Mouse (Mus musculus) MEL (cell line): ENCODE measurements at regions not wholly inside any gene's neighbourhood (a gene's known extent, or its start where the extent isn't known, plus 50 kb on each side); places are given as distances from the start of the nearest gene placed in this dataset.
A peak's percentile ranks its signal among the peaks of the same experiment; 100 is the strongest.

Experiments
- DNase-seq: peaks from one replicate; pipeline ENCODE4 v3.0.0; 2011; ENCODE audit warnings: low read depth, low spot score
- H3K27ac ChIP-seq: 2 replicates; pipeline ENCODE4 v1.5.1; 2012; ENCODE audit warnings: low read depth, mild to moderate bottlenecking, control low read depth, low read length, moderate library complexity; ENCODE audit not compliant: control insufficient read depth
- H3K27me3 ChIP-seq, 2 experiments: fragments of 150-350 bp in 1 of 2; sonication (generic) in 1 of 2; 2 replicates each; pipeline ENCODE4 v1.6.1; 2012; ENCODE audit warnings: low read length in 2 of 2, mild to moderate bottlenecking in 2 of 2, improper control_type of control experiment in 1 of 2, moderate library complexity in 1 of 2; ENCODE audit not compliant: insufficient read depth in 2 of 2, control insufficient read depth in 1 of 2
- H3K36me3 ChIP-seq, 2 experiments: 2 replicates each; pipeline ENCODE4 v1.6.1; 2012 to 2014; ENCODE audit warnings: low read length in 2 of 2, improper control_type of control experiment in 1 of 2, inconsistent platforms in 1 of 2, mild to moderate bottlenecking in 1 of 2; ENCODE audit not compliant: insufficient read depth in 2 of 2, control insufficient read depth in 1 of 2
- H3K4me1 ChIP-seq, 2 experiments: fragments of 150-350 bp in 1 of 2; sonication (generic) in 1 of 2; 2 replicates each; pipeline ENCODE4 v1.6.1; 2012; ENCODE audit warnings: low read length in 2 of 2, improper control_type of control experiment in 1 of 2, mild to moderate bottlenecking in 1 of 2; ENCODE audit not compliant: insufficient read depth in 2 of 2, control insufficient read depth in 1 of 2
- H3K4me3 ChIP-seq, 2 experiments: fragments of 150-350 bp in 1 of 2; sonication (generic) in 1 of 2; 2 replicates each; pipeline ENCODE4 v1.5.1; 2012; ENCODE audit warnings: low read depth in 2 of 2, low read length in 2 of 2, mild to moderate bottlenecking in 2 of 2, moderate library complexity in 2 of 2, control low read depth in 1 of 2, improper control_type of control experiment in 1 of 2; ENCODE audit not compliant: control insufficient read depth in 1 of 2, insufficient read depth in 1 of 2
- H3K79me2 ChIP-seq: 2 replicates; pipeline ENCODE4 v1.6.1; 2012; ENCODE audit warnings: mild to moderate bottlenecking, low read length, moderate library complexity; ENCODE audit not compliant: control insufficient read depth, poor library complexity, insufficient read depth
- H3K9ac ChIP-seq: 2 replicates; pipeline ENCODE4 v1.6.1; 2012; ENCODE audit warnings: low read depth, mild to moderate bottlenecking, control low read depth, low read length, moderate library complexity; ENCODE audit not compliant: control insufficient read depth, poor library complexity, severe bottlenecking
- H3K9me3 ChIP-seq: fragments of 150-350 bp; sonication (generic); replicated peaks from 2 replicates; pipeline ENCODE4 v1.6.1; 2012; ENCODE audit warnings: mild to moderate bottlenecking, low read length, improper control_type of control experiment, moderate library complexity; ENCODE audit not compliant: insufficient read depth
- BHLHE40 ChIP-seq: IDR thresholded peaks from 2 replicates; pipeline ENCODE4 v1.6.1; 2012; ENCODE audit warnings: low read depth, mild to moderate bottlenecking, inconsistent platforms, low read length, improper control_type of control experiment, borderline replicate concordance
- CHD1 ChIP-seq: IDR thresholded peaks from 2 replicates; pipeline ENCODE4 v1.6.1; 2012; ENCODE audit warnings: low read depth, mild to moderate bottlenecking, inconsistent platforms, low read length, improper control_type of control experiment
- CHD2 ChIP-seq: IDR thresholded peaks from 2 replicates; pipeline ENCODE4 v1.6.1; 2011; ENCODE audit warnings: low read length, improper control_type of control experiment
- CTCF ChIP-seq, 3 experiments: IDR thresholded peaks in 2 of 3; conservative IDR thresholded peaks in 1 of 3; 2 replicates each; pipeline ENCODE4 v1.5.1; 2011 to 2012; ENCODE audit warnings: low read length in 3 of 3, low read depth in 2 of 3, mild to moderate bottlenecking in 2 of 3, improper control_type of control experiment in 1 of 3, inconsistent platforms in 1 of 3, mixed read lengths in 1 of 3, moderate library complexity in 1 of 3; ENCODE audit not compliant: control insufficient read depth in 1 of 3, insufficient read depth in 1 of 3, poor library complexity in 1 of 3, severe bottlenecking in 1 of 3
- E2F4 ChIP-seq: IDR thresholded peaks from 2 replicates; pipeline ENCODE4 v1.6.1; 2011; ENCODE audit warnings: low read depth, low read length, improper control_type of control experiment, borderline replicate concordance
- ELF1 ChIP-seq: IDR thresholded peaks from 2 replicates; pipeline ENCODE4 v1.6.1; 2014; ENCODE audit warnings: low read depth, mild to moderate bottlenecking, inconsistent platforms, low read length, improper control_type of control experiment, moderate library complexity
- EP300 ChIP-seq, 2 experiments: IDR thresholded peaks; 2 replicates each; pipeline ENCODE4 v1.6.1; 2011; ENCODE audit warnings: improper control_type of control experiment in 2 of 2, low read length in 2 of 2, low read depth in 1 of 2, mild to moderate bottlenecking in 1 of 2
- ETS1 ChIP-seq: IDR thresholded peaks from 2 replicates; pipeline ENCODE4 v1.6.1; 2012; ENCODE audit warnings: low read depth, mild to moderate bottlenecking, inconsistent platforms, low read length, improper control_type of control experiment, moderate library complexity
- GABPA ChIP-seq: IDR thresholded peaks from 2 replicates; pipeline ENCODE4 v1.6.1; 2012; ENCODE audit warnings: low read depth, mild to moderate bottlenecking, inconsistent platforms, low read length, improper control_type of control experiment, moderate library complexity
- GATA1 ChIP-seq: IDR thresholded peaks from 2 replicates; pipeline ENCODE4 v1.6.1; 2011; ENCODE audit warnings: low read depth, low read length, improper control_type of control experiment
- HCFC1 ChIP-seq: IDR thresholded peaks from 2 replicates; pipeline ENCODE4 v1.6.1; 2012; ENCODE audit warnings: low read depth, mild to moderate bottlenecking, inconsistent platforms, low read length, improper control_type of control experiment, moderate library complexity
- JUND ChIP-seq: IDR thresholded peaks from 2 replicates; pipeline ENCODE4 v1.6.1; 2011; ENCODE audit warnings: low read depth, mild to moderate bottlenecking, improper control_type of control experiment, low read length
- KAT2A ChIP-seq: conservative IDR thresholded peaks from 2 replicates; pipeline ENCODE4 v1.6.1; 2012; ENCODE audit warnings: low read depth, low read length, improper control_type of control experiment, inconsistent platforms
- MAFK ChIP-seq: IDR thresholded peaks from 2 replicates; pipeline ENCODE4 v1.6.1; 2011; ENCODE audit warnings: low read depth, mild to moderate bottlenecking, low read length, improper control_type of control experiment, borderline replicate concordance
- MAX ChIP-seq: IDR thresholded peaks from 2 replicates; pipeline ENCODE4 v1.6.1; 2011; ENCODE audit warnings: low read length, improper control_type of control experiment
- MAZ ChIP-seq: IDR thresholded peaks from 2 replicates; pipeline ENCODE4 v1.6.1; 2012; ENCODE audit warnings: low read depth, mild to moderate bottlenecking, inconsistent platforms, low read length, improper control_type of control experiment
- MEF2A ChIP-seq: IDR thresholded peaks from 2 replicates; pipeline ENCODE4 v1.6.1; 2014; ENCODE audit warnings: low read depth, mild to moderate bottlenecking, inconsistent platforms, low read length, improper control_type of control experiment; ENCODE audit not compliant: poor library complexity, insufficient replicate concordance, severe bottlenecking; ENCODE audit errors: extremely low read depth
- MXI1 ChIP-seq: IDR thresholded peaks from 2 replicates; pipeline ENCODE4 v1.6.1; 2011; ENCODE audit warnings: mild to moderate bottlenecking, low read depth, low read length, improper control_type of control experiment
- MYB ChIP-seq: IDR thresholded peaks from 2 replicates; pipeline ENCODE4 v1.6.1; 2011; ENCODE audit warnings: mild to moderate bottlenecking, low read depth, low read length, improper control_type of control experiment
- MYC ChIP-seq: IDR thresholded peaks from 2 replicates; pipeline ENCODE4 v1.6.1; 2011; ENCODE audit warnings: low read depth, mild to moderate bottlenecking, low read length, improper control_type of control experiment, moderate library complexity
- NRF1 ChIP-seq: IDR thresholded peaks from 2 replicates; pipeline ENCODE4 v1.6.1; 2014; ENCODE audit warnings: low read depth, mild to moderate bottlenecking, inconsistent platforms, low read length, improper control_type of control experiment, moderate library complexity; ENCODE audit not compliant: poor library complexity, insufficient read depth, severe bottlenecking
- POLR2A ChIP-seq, 2 experiments: IDR thresholded peaks; 2 replicates each; pipeline ENCODE4 v1.6.1; 2011 to 2012; ENCODE audit warnings: low read length in 2 of 2, mild to moderate bottlenecking in 2 of 2, control low read depth in 1 of 2, improper control_type of control experiment in 1 of 2, low read depth in 1 of 2, moderate library complexity in 1 of 2; ENCODE audit not compliant: control insufficient read depth in 1 of 2, insufficient read depth in 1 of 2, poor library complexity in 1 of 2
- POLR2AphosphoS2 ChIP-seq: IDR thresholded peaks from 2 replicates; pipeline ENCODE4 v1.6.1; 2011; ENCODE audit warnings: low read length, improper control_type of control experiment
- POLR2AphosphoS5 ChIP-seq: IDR thresholded peaks from 2 replicates; pipeline ENCODE4 v1.6.1; 2012; ENCODE audit warnings: low read depth, borderline replicate concordance, mild to moderate bottlenecking, inconsistent platforms, low read length, moderate library complexity, mixed read lengths
- RAD21 ChIP-seq: IDR thresholded peaks from 2 replicates; pipeline ENCODE4 v1.6.1; 2011; ENCODE audit warnings: mild to moderate bottlenecking, low read depth, low read length, improper control_type of control experiment
- RCOR1 ChIP-seq: IDR thresholded peaks from 2 replicates; pipeline ENCODE4 v1.6.1; 2012; ENCODE audit warnings: low read depth, mild to moderate bottlenecking, inconsistent platforms, low read length, improper control_type of control experiment
- SIN3A ChIP-seq: IDR thresholded peaks from 2 replicates; pipeline ENCODE4 v1.6.1; 2012; ENCODE audit warnings: low read length, improper control_type of control experiment, inconsistent platforms
- SMC3 ChIP-seq: IDR thresholded peaks from 2 replicates; pipeline ENCODE4 v1.6.1; 2011; ENCODE audit warnings: low read depth, low read length, improper control_type of control experiment
- TAL1 ChIP-seq: IDR thresholded peaks from 2 replicates; pipeline ENCODE4 v1.6.1; 2012; ENCODE audit warnings: mild to moderate bottlenecking, inconsistent platforms, low read length, moderate library complexity, mixed read lengths
- TBP ChIP-seq: IDR thresholded peaks from 2 replicates; pipeline ENCODE4 v1.8.0; 2011; ENCODE audit warnings: low read depth, low read length, improper control_type of control experiment
- TCF12 ChIP-seq: IDR thresholded peaks from 2 replicates; pipeline ENCODE4 v1.6.1; 2014; ENCODE audit warnings: low read depth, mild to moderate bottlenecking, inconsistent platforms, low read length, improper control_type of control experiment, moderate library complexity
- UBTF ChIP-seq: IDR thresholded peaks from 2 replicates; pipeline ENCODE4 v1.6.1; 2012; ENCODE audit warnings: low read depth, mild to moderate bottlenecking, inconsistent platforms, low read length, improper control_type of control experiment, moderate library complexity, borderline replicate concordance; ENCODE audit not compliant: insufficient read depth
- USF1 ChIP-seq: IDR thresholded peaks from 2 replicates; pipeline ENCODE4 v1.6.1; 2014; ENCODE audit warnings: low read depth, mild to moderate bottlenecking, inconsistent platforms, low read length, improper control_type of control experiment, moderate library complexity
- ZC3H11A ChIP-seq: IDR thresholded peaks from 2 replicates; pipeline ENCODE4 v1.6.1; 2012; ENCODE audit warnings: low read depth, mild to moderate bottlenecking, inconsistent platforms, low read length, improper control_type of control experiment
- ZKSCAN1 ChIP-seq: IDR thresholded peaks from 2 replicates; pipeline ENCODE4 v1.6.1; 2012; ENCODE audit warnings: low read depth, mild to moderate bottlenecking, inconsistent platforms, low read length, improper control_type of control experiment, moderate library complexity
- ZMIZ1 ChIP-seq: IDR thresholded peaks from 2 replicates; pipeline ENCODE4 v1.6.1; 2012; ENCODE audit warnings: low read depth, mild to moderate bottlenecking, inconsistent platforms, low read length, improper control_type of control experiment, moderate library complexity
- ZNF384 ChIP-seq: IDR thresholded peaks from 2 replicates; pipeline ENCODE4 v1.6.1; 2012; ENCODE audit warnings: low read depth, mild to moderate bottlenecking, inconsistent platforms, low read length, improper control_type of control experiment

DNA sequence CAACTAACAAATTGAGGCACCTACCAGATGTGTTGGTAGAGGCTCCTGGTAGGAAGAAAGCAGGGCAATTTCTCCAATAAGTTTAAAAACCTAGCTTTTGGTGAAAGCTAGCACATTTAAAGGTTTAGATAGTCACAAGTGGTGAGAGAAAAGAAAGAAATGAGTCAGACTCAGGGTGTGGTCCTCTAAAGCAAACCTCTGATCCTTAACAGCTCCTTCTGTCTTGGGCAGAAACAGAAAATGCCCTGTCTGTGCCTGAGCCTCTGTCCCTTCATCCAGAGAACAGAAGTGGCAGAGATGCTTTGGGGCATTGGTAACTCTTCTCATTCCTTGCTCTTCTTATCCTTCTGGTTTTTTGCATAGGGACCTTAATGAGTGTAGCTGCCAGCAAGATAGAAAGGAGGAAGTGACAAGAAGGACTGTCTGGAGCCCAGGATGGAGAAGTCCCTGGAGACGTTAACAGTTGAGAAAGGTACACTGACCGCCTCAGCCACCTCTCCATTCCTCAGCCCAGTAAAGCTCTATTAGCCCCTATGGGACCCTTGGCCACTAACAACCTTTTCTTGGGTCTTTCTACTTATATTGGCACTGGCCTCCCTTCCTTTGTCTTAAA is 570.8 kb downstream of the Adgrl2 start:
- Histone ChIP-seq H3K4me3 (peak overlapping the region; percentile 28 to 50), H3K9me3 (no peaks in the 10 kb centered on the region), H3K9ac (peak overlapping the region; percentile 31), H3K4me1 (peaks cover 37 to 45% of the 10 kb centered on the region in 2 experiments), H3K27ac (peak overlapping the region; percentile 90), H3K36me3 (peaks cover 0 to 41% of the 10 kb centered on the region in 2 experiments; a peak in 2 of 4 replicates), H3K27me3 (no peaks in the 10 kb centered on the region), H3K79me2 (no peaks in the 10 kb centered on the region)
- peak; percentile 75 for DNase-seq
- TF ChIP-seq MEF2A (no peak), MYB (0 out of 2 replicates have a peak, but pooled peaks have one; percentile 31), JUND (no peak; the same call in 1 of the 2 replicates), KAT2A (no peak), GATA1 (0 out of 2 replicates have a peak, but pooled peaks have one; percentile 11), HCFC1 (no peak), POLR2A (IDR thresholded peaks at IDR 0.05; ENCODE audit: control insufficient read depth in 1 of 2, insufficient read depth in 1 of 2, low read depth in 1 of 2, low read length in 2 of 2, poor library complexity in 1 of 2) (no peak), TBP (0 out of 2 replicates have a peak, but pooled peaks have one; percentile 23), BHLHE40 (no peak), ZMIZ1 (no peak), USF1 (no peak), RCOR1 (no peak; the same call in 1 of the 2 replicates), POLR2AphosphoS2 (no peak), E2F4 (no peak), ZC3H11A (no peak), RAD21 (no peak; the same call in 1 of the 2 replicates), SIN3A (no peak; the same call in 1 of the 2 replicates), ELF1 (no peak), MAX (no peak), MYC (no peak), SMC3 (0 out of 2 replicates have a peak, but pooled peaks have one; percentile 2), ZKSCAN1 (no peak), TAL1 (no peak), CTCF (IDR thresholded peaks at IDR 0.05 in 2 of 3, conservative IDR thresholded peaks at IDR 0.05 in 1 of 3; ENCODE audit: control insufficient read depth in 1 of 3, insufficient read depth in 1 of 3, low read depth in 2 of 3, low read length in 3 of 3, poor library complexity in 1 of 3, severe bottlenecking in 1 of 3) (no peak), CHD1 (no peak), ETS1 (peak; percentile 50; the same call in 1 of the 2 replicates), UBTF (no peak), MAFK (no peak), MAZ (no peak), TCF12 (no peak), POLR2AphosphoS5 (no peak), NRF1 (no peak), MXI1 (peak; percentile 24; the same call in 1 of the 2 replicates), EP300 (IDR thresholded peaks at IDR 0.05; ENCODE audit: low read depth in 1 of 2, low read length in 2 of 2) (peak; percentile 50 to 58; a peak in 3 of 4 replicates), CHD2 (no peak), GABPA (no peak), ZNF384 (no peak)
